Mouse (Mus musculus) neural tube, embryonic 11.5 days (tissue): ENCODE measurements around the gene Xrcc4. TPM values are rescaled to one million over a fixed set of nuclear protein-coding genes. Genes with fewer than 3 reads are reported as not detected.
"Not testable (repeated sequence)": the region's sequence is repeated elsewhere in the genome, so short reads cannot be mapped to it uniquely, and the experiment has no call there.

ENCODE experiments used
- ATAC-seq: fragments of 200-750 bp; cut with Nextera tagmentation; 2 replicates; pipeline ENCODE4 v1.8.0; 2017; ENCODE audit warnings: moderate number of reproducible peaks, mild to moderate bottlenecking, moderate TSS enrichment, moderate library complexity; ENCODE audit not compliant: insufficient read depth, low FRiP score, low TSS enrichment
- DNase-seq: peaks from one replicate; pipeline ENCODE4 v3.0.0-alpha.2; 2015; ENCODE audit warnings: low spot score
- H3K27ac ChIP-seq: fragments of 300-500 bp; sonication (generic); 2 replicates; pipeline ENCODE4 v1.5.1; 2014; ENCODE audit warnings: low read depth, mild to moderate bottlenecking, low read length
- H3K27me3 ChIP-seq: fragments of 300-500 bp; sonication (generic); 2 replicates; pipeline ENCODE4 v1.6.1; 2014; ENCODE audit warnings: mild to moderate bottlenecking, low read length, mixed read lengths; ENCODE audit not compliant: control insufficient read depth, insufficient read depth
- H3K36me3 ChIP-seq: fragments of 300-500 bp; sonication (generic); 2 replicates; pipeline ENCODE4 v1.6.1; 2014; ENCODE audit warnings: mild to moderate bottlenecking, low read length, moderate library complexity, mixed read lengths; ENCODE audit not compliant: control insufficient read depth, insufficient read depth
- H3K4me1 ChIP-seq: fragments of 300-500 bp; sonication (generic); 2 replicates; pipeline ENCODE4 v1.6.1; 2014; ENCODE audit warnings: low read length, mixed read lengths; ENCODE audit not compliant: control insufficient read depth, insufficient read depth
- H3K4me2 ChIP-seq: fragments of 300-500 bp; sonication (generic); 2 replicates; pipeline ENCODE4 v1.6.1; 2014; ENCODE audit warnings: low read depth, mild to moderate bottlenecking, moderate library complexity
- H3K4me3 ChIP-seq: fragments of 300-500 bp; sonication (generic); 2 replicates; pipeline ENCODE4 v1.5.1; 2014; ENCODE audit warnings: low read depth, low read length
- H3K9ac ChIP-seq: fragments of 300-500 bp; sonication (generic); 2 replicates; pipeline ENCODE4 v1.6.1; 2014; ENCODE audit warnings: mild to moderate bottlenecking, low read length
- H3K9me3 ChIP-seq: fragments of 300-500 bp; sonication (generic); 2 replicates; pipeline ENCODE4 v1.6.1; 2016; ENCODE audit warnings: low read length; ENCODE audit not compliant: control insufficient read depth
- WGBS: fragments of 180-500 bp; shearing (Covaris S2); extraction: QIAGEN DNeasy Blood & Tissue Kit; methylation state at CpG from one replicate; pipeline ENCODE4 v1.1.7; 2014; 5-methylcytosine and 5-hydroxymethylcytosine counted together
- polyA plus RNA-seq: library from polyadenylated mRNA; unstranded; fragments of >200 nt; fragmentation: Nextera tagmentation; extraction: Ambion mirVana; gene quantifications from 2 replicates; pipeline ENCODE4 v1.2.1, GENCODE M21; 2014

The Xrcc4 gene
- polyA plus RNA-seq, result 8.3 and 9.1 TPM in 2 replicates

GRCm38 (mm10) chr13:90088962-90089824 is at the start of gene Xrcc4, which contains the start of gene Tmem167:
Gene Xrcc4 (minus strand): TSS chr13:90089608.
Gene Tmem167 (plus strand): TSS chr13:90089123.
- H3K9me3 ChIP-seq, result no peaks in the 10 kb centered on the region
- 2% methylated on average over 41 of the region's 41 CpGs for WGBS
- DNase-seq (peak; percentile 94), ATAC-seq (peak; percentile 100)
- no peaks in the 10 kb centered on the region for H3K36me3 ChIP-seq
- peak within 1 kb of the TSS; percentile 74 for H3K4me3 ChIP-seq
- H3K9ac ChIP-seq, result peak within 1 kb of the TSS; percentile 83
- H3K27me3 ChIP-seq, result no peaks in the 10 kb centered on the region
- 0 out of 2 replicates have a peak, but pooled peaks cover 2% of the 10 kb centered on the region for H3K4me1 ChIP-seq
- peak within 1 kb of the TSS; percentile 79 for H3K4me2 ChIP-seq
- H3K27ac ChIP-seq, result peak within 1 kb of the TSS; percentile 51; the same call in 1 of the 2 replicates

- WGBS, result 67% methylated on average over 3 of the region's 3 CpGs
- ATAC-seq, result no peak
- Histone ChIP-seq H3K4me3 (no peak overlapping the region), H3K4me1 (no peaks in the 10 kb centered on the region), H3K9ac (no peak overlapping the region), H3K27ac (no peak overlapping the region), H3K27me3 (no peaks in the 10 kb centered on the region), H3K36me3 (no peaks in the 10 kb centered on the region), H3K4me2 (no peak overlapping the region), H3K9me3 (no peaks in the 10 kb centered on the region)
- no peak for DNase-seq
These were observed 46.9 kb upstream of the Xrcc4 start for GRCm38 (mm10) chr13:90136156-90136910.

- H3K4me2 ChIP-seq, result no peak overlapping the region
- H3K27me3 ChIP-seq, result no peaks in the 10 kb centered on the region
- no peak overlapping the region for H3K27ac ChIP-seq
- DNase-seq (no peak), ATAC-seq (no peak)
- H3K4me3 ChIP-seq, result no peak overlapping the region
- no peaks in the 10 kb centered on the region for H3K4me1 ChIP-seq
- H3K9ac ChIP-seq, result no peak overlapping the region
- H3K36me3 ChIP-seq, result no peaks in the 10 kb centered on the region
- 73% methylated on average over 1 of the region's 1 CpGs for WGBS
- H3K9me3 ChIP-seq, result no peaks in the 10 kb centered on the region
These were observed 22.3 kb upstream of the Xrcc4 start for GRCm38 (mm10) chr13:90111681-90112080.

DNA sequence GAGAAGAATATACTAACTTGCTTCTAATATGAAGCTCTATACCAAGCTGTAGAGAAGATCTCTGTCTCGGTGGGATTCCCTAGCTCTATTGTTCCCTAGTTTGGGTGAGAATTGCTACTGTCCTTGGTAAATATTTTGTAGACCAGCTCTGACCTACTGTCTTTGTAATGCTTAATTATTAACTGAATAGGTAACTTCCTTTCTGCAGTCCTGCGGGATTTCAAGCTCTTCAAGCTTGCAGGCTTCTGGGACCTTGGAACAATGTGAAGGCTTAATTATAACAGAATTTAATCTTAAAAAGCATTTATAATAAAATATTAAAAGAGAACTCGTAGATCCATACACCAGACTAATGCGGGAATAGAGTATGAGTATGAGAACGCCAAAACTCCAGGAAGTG is 19.3 kb upstream of the Xrcc4 start:
- ATAC-seq, H3K4me3 ChIP-seq, DNase-seq, H3K4me2 ChIP-seq, H3K9ac ChIP-seq, H3K27me3 ChIP-seq, H3K36me3 ChIP-seq, H3K4me1 ChIP-seq, H3K27ac ChIP-seq, H3K9me3 ChIP-seq: not testable (repeated sequence)
- WGBS, result 95% methylated on average over 5 of the region's 5 CpGs

GRCm38 (mm10) chr13:90106139-90106538 is 16.7 kb upstream of the Xrcc4 start:
- no peaks in the 10 kb centered on the region for H3K27me3 ChIP-seq
- ATAC-seq (no peak), DNase-seq (no peak)
- no peak overlapping the region for H3K27ac ChIP-seq
- 95% methylated on average over 7 of the region's 7 CpGs for WGBS
- no peaks in the 10 kb centered on the region for H3K4me1 ChIP-seq
- H3K36me3 ChIP-seq, result peaks cover 5% of the 10 kb centered on the region; the same call in 1 of the 2 replicates
- H3K9me3 ChIP-seq, result no peaks in the 10 kb centered on the region
- no peak overlapping the region for H3K4me2 ChIP-seq
- H3K9ac ChIP-seq, result no peak overlapping the region
- H3K4me3 ChIP-seq, result no peak overlapping the region

- Histone ChIP-seq H3K4me3 (no peak overlapping the region), H3K27me3 (no peaks in the 10 kb centered on the region), H3K27ac (no peak overlapping the region), H3K9ac (no peak overlapping the region), H3K9me3 (no peaks in the 10 kb centered on the region), H3K4me2 (no peak overlapping the region), H3K4me1 (no peaks in the 10 kb centered on the region), H3K36me3 (peaks cover 5% of the 10 kb centered on the region; the same call in 1 of the 2 replicates)
- ATAC-seq (no peak), DNase-seq (no peak)
These were observed 12.1 kb upstream of the Xrcc4 start for GRCm38 (mm10) chr13:90101514-90101913.

GRCm38 (mm10) chr13:90089825-90090183 is 396 bp upstream of the Xrcc4 start:
- Histone ChIP-seq H3K4me3 (peak overlapping the region; percentile 74), H3K4me2 (peak overlapping the region; percentile 51), H3K9me3 (no peaks in the 10 kb centered on the region), H3K9ac (peak overlapping the region; percentile 83), H3K27me3 (no peaks in the 10 kb centered on the region), H3K27ac (peak overlapping the region; percentile 45; the same call in 1 of the 2 replicates), H3K36me3 (no peaks in the 10 kb centered on the region), H3K4me1 (0 out of 2 replicates have a peak, but pooled peaks cover 2% of the 10 kb centered on the region)
- no peak for DNase-seq
- 0% methylated on average over 24 of the region's 27 CpGs for WGBS
- peak; percentile 78 for ATAC-seq

DNA sequence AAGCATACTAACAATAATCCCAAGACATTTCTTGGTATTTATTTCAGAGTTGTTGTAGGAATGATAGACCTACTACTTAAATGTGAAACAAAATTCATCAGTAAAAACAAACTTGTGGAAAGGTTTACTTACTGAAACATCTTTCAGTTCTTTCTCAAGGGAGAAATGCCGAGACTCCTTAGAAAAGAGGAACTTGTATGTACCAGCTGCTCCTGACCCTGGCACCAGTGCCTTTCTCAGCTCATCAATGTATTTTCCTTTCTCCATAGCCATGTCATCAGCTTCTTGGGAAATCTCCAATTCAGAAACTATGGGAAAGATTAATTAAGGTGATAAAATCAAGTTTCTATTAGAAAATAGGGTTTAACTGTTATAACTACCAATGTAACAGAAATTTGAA is 27.5 kb downstream of the Xrcc4 start:
- Histone ChIP-seq H3K4me3 (no peak overlapping the region), H3K27me3 (no peaks in the 10 kb centered on the region), H3K36me3 (no peaks in the 10 kb centered on the region), H3K4me1 (no peaks in the 10 kb centered on the region), H3K9ac (no peak overlapping the region), H3K27ac (no peak overlapping the region), H3K9me3 (no peaks in the 10 kb centered on the region), H3K4me2 (no peak overlapping the region)
- WGBS, result 93% methylated on average over 1 of the region's 1 CpGs
- DNase-seq (no peak), ATAC-seq (no peak)
